Mouse (Mus musculus) neutrophil, adult 5-6 weeks (primary cell): Measurements from ENCODE around the gene Mdm2. TPM values are rescaled to one million over a fixed set of nuclear protein-coding genes. Genes with fewer than 3 reads are reported as not detected.
"Not testable (repeated sequence)": the region's sequence is repeated elsewhere in the genome, so short reads cannot be mapped to it uniquely, and the experiment has no call there.

Source experiments
- ATAC-seq: fragments of 151-379, 151-347 bp; 2 replicates; pipeline ENCODE4 v1.8.0; 2017; ENCODE audit warnings: mild to moderate bottlenecking, moderate TSS enrichment; ENCODE audit not compliant: insufficient number of reproducible peaks, poor library complexity, low FRiP score, severe bottlenecking; ENCODE audit errors: extremely low read depth
- total RNA-seq: library from RNA; stranded (forward); fragments of 200-1000 nt; gene quantifications from 2 replicates; pipeline ENCODE4 v1.2.3, GENCODE M21; 2017

Mdm2 gene
- 159 and 173 TPM in 2 replicates for total RNA-seq

DNA sequence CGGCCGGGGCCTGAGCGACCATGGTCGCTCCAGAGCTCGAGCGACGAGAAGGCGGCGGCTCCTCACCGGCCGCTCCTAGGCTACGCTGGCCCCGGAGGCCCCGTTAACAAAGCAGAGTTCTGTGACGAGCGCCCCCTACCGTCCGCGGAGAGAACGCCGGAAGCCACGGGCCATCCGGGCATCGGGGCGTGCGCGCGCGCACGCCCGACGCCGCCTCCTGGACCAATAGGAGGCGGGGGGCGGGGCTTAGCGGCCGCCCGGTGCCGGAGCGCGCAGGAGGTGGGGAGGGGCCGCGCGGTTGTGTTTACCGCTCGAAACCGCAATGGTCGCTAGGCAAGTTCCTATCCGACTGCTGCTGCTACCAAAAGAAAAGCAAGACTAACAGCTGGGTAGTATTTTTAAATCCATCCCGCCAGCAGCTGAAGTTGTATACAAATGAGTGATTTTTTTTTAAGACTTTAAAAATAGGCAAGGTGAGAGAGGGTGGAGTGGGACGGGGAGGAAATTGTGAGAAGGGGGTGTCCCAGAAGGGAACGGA, at the start of gene Mdm2:
TSS of gene Mdm2 (minus strand) at position 155 of the 538 bp plus-strand sequence.
- ATAC-seq, result peak; percentile 89

DNA sequence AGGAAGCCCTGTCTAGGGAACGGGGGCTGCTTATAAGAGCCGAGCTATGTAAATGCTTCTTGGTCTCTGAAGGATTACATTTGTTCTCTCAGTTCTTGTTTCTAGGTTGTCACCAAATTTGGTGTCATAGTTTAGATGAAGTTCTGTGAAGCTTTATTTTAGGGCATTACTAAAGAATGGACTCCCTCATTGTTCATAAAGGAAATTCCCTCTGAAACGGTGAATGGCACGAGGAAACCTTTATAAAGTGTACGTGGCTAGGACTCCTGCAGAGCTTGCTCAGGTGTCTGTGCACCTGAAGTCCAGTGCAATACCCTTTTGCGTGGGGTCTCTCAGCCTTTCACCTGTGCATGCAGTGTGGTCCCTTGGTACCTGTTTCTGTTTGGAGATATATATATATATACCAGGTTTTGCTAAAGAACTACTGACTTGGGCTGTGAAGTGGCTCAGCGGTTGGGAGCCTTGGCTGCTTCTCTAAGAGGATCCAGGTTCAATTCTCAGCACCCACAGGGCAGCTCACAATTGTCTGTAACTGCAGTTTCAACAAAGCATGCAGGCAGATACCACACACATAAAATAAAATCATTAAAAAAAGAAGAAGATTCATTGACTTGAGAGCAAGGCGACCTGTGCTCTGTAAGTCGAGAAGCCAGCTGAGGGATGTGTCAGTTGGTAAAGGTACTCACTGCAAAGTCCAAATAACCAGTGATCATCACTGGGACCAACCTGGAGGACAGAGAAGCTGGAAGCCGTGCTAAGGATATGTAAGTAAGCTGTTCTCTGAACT, 49.5 kb upstream of the Mdm2 start:
- ATAC-seq, result no peak

DNA sequence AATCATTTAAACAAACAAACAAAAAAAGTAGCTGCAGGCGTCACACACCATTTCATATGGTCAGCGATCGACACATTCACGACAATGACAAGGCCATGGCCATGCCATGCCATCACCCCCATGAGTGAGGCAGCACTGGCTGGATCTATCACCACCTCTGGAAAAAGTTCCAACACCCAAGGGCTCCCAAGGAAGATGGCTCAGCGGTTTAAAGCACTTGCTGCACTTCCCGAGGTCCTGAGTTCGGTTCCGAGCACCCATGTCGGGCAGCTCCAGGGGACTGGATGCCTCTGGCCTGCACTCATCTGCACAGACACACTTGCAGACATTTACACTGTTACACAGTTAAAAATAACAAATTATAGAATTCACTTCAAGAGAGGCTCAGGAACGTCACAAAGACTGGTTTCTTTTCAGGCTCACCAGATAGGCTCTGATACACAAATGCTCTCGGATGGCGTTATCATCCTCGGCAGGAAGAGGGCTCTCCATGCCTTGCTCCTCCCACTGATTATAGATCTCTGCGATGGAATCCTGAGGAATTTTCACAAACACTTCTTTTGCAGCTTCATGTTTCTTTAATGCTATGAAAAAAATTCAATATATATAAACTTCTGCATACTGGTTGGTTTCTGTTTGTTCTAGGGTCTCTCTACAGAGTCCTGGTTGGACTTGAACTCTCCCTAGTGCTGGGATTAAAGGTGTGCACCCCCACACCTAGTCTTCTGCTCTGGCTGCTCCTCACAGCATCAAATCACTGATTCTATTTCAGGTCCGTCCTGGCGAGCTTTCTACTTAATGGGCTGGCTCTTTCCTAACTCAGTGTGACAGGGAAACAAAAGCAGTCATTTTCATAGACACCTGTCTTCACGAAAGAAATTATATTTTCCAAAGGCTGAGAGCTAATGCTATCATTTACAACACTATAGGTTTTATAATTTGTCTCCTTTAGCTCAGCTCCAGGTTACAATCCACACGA, 48.5 kb upstream of the Mdm2 start:
- no peak for ATAC-seq

DNA sequence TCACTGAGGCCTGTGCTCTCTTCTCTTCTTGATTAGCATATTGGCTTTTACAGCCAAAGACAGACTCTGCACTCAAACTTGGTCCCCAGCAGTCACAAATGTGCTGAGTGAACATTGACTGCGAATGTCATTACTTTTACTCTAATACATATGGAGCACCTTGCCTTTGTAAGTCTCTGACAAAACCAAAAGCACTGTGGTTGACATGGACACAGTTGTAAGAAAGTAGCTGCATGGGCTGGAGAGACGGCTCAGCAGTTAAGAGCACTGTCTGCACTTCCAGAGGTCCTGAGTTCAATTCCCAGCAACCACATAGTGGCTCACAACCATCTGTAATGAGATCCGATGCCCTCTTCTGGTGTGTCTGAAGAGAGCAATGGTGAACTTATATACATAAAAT, 47.8 kb upstream of the Mdm2 start:
- ATAC-seq, result not testable (repeated sequence)

DNA sequence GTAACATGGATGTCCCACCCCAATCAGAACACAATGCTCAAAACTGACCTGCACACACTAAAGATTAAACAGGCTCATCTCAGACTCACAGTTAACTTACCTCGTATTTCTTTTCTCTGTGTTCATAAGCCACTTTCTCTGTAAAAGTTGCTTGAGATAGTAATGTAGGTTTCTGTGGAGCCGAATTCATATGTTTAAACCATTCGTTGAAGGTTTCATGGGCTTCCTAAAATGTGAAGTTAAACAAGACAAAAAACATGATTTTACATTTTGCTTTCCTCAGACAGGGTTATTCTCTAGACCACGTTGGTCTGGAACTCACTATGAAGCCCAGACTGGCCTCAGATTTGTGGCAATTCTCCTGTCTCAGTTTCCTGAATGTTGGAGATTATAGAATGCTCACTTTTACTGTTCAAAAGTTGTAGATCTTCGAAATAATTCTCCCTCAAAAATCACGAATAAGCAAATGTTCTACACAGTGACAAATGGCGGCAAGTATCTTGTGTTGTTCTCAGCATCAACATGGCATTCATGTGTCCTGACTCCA, 47.3 kb upstream of the Mdm2 start:
- no peak for ATAC-seq

DNA sequence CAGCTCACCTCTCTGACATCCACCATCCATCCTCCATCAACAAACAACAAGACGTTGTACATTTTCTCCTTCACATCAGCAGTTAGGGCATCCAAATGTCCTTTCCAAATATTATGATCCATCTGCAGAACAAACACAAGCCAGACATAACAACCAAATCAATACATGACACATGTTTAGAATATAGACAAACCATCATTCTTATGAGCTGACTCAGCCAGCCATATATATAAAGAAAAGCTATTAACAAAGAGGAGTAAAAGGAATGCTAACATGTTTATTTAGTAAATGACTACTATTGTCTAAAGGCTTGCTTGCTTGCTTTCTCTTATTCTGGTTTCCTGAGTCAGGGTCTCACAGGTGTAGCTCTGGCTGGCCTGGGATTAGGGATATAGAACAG, 46.7 kb upstream of the Mdm2 start:
- no peak for ATAC-seq

DNA sequence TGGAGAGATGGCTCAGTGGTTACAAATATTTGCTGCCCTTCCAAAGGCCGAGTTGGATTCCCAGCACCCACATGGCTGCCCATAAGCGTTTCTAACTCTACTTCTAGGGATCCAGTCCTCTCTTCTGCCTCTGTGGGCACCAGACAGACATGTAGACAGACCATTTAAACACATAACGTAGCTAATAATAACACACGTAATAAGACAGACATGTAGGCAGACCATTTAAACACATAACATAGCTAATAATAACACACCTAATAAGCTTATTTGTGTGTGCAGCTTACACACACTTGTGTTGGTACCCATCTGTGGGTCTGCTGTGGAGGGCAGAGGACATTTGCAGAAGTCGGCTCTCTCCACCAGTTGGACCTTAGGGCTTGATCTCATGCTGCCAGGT, 46.2 kb upstream of the Mdm2 start:
- no peak for ATAC-seq

DNA sequence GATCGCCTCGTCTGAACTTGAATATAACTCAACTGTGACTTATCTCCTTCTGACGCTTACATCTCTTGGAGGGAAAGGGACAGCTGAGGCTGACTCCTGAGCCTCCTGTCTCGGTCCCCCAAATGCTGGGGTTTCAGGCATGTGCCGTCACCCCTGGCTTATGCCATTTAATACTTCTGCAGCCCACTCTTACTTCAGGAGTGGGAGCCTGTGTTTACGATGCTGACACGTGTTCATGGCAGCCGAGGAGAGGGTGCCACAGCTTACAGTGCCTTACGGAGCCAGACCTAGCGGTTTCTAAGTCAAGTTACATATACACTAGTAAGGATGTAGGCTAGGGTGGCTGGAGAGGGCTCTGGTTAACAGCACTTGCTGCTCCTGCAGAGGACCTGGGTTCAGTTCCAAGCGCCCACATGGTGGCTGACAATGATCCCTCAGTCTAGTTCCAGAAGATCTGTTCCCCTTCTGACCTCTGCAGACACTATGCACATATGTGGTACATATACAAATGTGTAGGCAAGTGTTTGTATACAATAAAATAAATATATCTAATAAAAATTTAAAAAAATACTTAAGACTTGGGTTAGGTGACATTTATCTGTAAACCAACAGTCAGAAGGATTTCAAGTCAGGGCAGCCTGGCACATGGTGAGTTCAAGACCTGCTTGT, 45.4 kb upstream of the Mdm2 start:
- no peak for ATAC-seq

DNA sequence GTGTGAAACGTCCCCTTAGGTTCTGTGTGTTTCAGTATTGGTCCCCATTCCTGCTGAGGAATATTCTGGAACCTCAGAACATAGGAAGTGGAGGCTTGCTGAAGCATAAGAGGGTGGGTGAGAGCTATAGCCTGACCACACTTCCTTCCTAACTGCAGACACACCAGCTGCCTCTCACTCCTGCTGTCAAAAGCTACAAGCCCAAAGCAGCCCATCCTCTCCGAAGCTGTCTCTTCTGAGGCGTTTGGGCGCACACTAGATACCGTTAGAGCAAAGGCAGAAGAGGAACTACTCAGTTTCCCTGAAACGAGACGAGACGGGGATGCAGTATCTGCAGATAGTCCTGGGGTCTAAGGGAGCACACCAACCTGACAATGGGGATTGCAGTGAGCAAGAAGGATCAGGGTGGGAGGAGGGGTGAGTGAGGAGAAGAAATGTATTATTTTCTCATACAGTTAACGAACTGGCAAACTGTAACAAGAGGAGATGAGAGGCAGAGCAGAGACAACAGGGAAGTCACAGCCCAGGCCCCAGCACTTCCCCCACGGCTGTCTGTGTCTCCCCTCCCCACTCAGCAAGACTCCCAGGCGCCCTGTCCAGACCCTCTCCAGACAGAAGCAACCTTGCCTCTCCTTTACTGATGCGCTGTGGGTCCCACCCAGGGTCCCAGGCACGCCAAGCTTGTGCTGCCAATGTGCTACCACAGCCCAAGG, 44.7 kb upstream of the Mdm2 start:
- ATAC-seq, result peak; percentile 68

DNA sequence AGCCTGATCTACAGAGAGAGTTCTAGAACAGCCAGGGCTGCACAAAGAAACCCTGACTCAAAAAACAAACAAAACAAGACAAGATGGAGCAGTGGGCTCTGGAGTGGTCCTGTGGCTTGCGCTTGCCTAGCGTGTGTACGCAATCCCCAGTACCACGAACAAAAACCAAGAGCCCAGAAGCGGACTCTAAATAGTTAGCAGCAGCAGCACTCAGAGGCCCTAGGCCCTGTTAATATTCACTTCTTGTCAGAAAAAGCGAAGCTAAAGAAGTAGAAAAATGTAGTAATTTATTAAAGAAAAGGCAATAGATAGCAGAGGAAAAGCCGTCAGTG, 44.0 kb upstream of the Mdm2 start:
- ATAC-seq, result no peak

DNA sequence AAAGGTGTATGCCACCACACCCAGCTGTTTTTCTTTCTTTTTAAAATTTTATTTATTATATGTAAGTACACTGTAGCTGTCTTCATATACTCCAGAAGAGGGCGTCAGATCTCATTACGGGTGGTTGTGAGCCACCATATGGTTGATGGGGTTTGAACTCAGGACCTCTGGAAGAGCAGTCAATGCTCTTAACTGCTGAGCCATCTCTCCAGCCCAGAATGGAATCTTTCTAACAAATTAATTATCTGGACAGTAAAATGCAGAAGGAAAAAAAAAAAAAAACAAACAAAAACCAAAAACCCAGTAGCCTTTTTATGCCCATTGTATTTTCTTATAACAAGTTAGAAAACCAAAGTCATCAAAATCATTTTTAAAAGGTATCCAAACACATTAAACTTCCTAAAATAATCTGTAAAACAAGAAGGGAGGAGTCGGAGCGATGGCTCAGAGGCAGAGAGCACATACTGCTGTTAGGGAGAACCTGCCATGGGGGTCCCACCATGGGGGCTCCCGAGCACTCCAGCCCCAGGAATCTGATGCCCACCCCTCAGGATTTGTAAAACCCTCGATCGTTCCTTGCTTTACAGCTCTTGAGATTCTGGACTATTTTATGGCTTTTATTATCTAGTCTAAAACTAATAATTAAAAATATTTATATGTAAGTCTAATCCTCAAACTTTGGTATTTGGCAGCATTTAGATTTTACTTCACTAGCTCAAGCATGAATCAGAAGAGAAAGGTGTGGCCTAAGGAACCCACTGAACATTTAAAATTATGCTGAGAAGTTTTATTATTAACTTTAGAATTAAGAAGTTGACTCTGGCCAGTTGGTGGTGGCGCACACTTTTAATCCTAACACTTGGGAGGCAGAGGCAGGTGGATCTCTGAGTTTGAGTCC, 43.4 kb upstream of the Mdm2 start:
- ATAC-seq, result no peak

DNA sequence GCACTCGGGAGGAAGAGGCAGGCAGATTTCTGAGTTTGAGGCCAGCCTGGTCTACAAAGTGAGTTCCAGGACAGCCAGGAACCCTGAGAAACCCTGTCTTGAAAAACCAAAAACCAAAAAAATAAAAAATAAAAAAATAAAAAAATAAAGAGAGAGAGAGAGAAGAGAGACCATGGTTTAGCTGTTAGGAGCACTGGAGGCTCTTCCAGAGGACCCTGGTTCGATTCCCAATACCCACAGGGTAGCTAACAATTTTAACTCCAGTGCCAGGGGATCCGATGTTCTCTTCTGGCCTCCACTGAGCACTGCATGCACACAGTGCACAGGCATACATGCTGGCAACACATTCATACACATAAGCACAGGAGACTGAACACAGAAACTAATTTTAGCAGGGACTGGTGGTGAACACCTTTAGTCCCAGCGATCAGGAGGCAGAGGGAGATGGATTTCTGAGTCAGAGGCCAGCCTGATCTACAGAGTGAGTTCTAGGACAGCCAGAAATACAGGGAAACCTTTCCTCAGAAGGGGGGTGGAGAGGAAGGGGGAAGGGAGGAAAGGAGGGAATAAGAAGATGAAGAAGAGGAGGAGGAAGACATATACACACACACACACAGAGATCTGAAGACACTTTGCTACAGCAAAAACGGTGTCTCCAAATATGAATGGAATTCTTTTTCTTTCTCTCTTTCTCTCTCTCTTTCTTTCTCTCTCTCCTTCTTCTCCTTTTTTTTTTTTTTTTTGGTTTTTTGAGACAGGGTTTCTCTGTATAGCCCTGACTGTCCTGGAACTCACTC, 42.5 kb upstream of the Mdm2 start:
- ATAC-seq, result no peak

DNA sequence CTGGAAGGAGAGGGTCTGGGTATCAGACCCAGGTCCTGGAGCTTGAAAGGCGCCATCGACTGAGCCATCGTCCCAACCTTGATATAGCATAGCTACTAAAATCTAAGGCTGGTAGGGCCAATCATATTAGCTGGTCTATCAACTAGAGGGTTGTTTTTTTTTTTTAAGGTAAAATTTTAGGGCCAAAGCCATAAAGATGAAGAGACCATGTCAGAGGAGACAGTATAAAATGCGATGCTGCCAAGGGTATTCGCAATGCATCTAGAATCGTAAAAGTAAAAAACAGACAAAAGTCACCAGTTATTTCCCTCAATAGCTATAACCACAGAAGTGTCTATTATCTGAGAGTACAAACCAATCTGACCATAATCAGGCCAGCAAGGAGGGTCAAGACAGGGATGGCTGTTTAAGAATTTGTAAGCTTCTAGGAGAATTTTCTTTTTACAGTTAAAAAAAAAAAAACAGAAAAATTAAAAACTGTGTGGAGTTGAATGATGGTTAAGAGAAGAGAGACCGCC, 41.8 kb upstream of the Mdm2 start:
- ATAC-seq, result no peak

DNA sequence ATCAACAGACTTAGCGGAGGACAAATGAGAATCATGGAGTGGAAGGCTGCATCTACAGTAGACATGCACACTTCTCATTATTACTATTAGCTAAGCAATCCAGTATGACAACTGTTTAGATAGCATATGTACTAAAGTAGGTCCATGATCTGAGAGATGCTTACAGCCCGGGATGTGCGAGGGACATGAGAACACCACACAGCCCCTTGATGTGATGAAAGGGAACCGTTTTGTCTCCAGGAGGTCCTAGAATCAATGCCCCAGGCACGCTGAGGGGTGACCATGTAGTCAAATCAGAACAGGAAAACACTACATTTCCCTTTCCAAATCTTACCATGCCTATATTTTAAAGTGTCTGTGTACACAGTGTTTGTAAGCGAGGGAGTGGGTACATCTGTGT, 41.2 kb upstream of the Mdm2 start:
- ATAC-seq, result no peak

DNA sequence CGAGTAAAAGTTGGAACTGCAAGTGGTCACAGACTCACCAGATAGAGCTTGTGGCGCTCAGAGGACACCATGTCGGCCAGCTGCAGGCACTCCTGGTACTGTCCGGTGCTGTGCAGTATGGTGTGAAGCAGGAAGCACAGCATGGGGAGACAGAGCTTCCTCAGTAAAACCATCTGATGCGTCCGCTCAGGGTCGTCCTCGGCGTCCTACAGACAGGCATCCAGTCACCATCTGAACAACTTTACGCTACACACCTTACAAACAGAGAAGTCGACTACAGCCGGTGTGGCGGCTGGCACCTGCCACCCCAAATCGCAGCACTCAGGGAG, 40.7 kb upstream of the Mdm2 start:
- no peak for ATAC-seq

DNA sequence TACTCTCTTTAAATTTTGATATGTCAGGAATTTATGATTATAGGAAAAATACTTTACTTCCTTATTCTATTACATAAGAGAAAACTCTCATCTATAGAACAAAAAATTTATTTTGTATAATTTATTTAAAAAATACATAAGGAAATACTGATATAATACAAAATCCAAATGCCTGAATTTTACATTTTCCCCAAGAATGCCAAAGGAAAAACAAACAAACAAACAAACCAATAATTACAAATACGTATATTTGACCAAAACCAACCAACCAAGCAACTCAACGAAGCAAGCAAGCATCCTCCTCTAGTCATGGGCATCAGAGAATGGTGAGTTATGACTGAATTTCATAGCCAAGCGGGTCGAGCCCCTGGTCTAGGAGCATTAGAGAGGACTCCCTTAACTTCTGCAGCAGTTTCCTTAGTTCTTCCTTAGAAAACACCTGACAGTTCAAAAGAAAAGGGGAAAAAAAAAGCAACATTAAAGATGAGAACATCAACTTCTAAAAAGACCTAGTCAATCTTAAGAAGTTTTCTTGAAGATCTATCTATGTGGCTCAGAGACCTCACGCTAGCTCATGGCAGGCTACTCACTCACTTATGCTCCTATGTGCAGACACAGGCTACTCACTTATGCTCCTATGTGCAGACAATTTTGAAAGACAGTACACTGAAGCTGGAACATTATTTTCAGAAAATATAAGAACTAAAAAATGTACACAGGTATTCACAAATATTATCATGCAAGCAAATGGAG, 40.1 kb upstream of the Mdm2 start:
- ATAC-seq, result no peak
